Mouse (Mus musculus) brain, embryonic 14.5 days (tissue): ENCODE data around the gene Ms4a10. TPM values are rescaled to one million over a fixed set of nuclear protein-coding genes. Genes with fewer than 3 reads are reported as not detected.

Source experiments
- DNase-seq: peaks from one replicate; pipeline ENCODE4 v3.0.0-alpha.2; 2011; ENCODE audit warnings: low read depth
- CTCF ChIP-seq: fragments of 200-500 bp; IDR thresholded peaks from 2 replicates; pipeline ENCODE4 v1.5.1; 2012; ENCODE audit warnings: inconsistent platforms, mild to moderate bottlenecking, moderate library complexity, borderline replicate concordance; ENCODE audit not compliant: insufficient read depth, insufficient read length; ENCODE audit errors: extremely low read depth
- POLR2A ChIP-seq: fragments of 200-500 bp; IDR thresholded peaks from 2 replicates; pipeline ENCODE4 v1.6.1; 2012; ENCODE audit warnings: mild to moderate bottlenecking, inconsistent platforms, borderline replicate concordance; ENCODE audit not compliant: poor library complexity, insufficient read depth, insufficient read length, severe bottlenecking; ENCODE audit errors: extremely low read depth
- polyA plus RNA-seq: library from polyadenylated mRNA; depleted of rRNA; stranded (reverse); fragments of >200 nt; gene quantifications from 2 replicates; pipeline ENCODE4 v1.2.3, GENCODE M21; 2012; rRNA removed

Gene Ms4a10
- polyA plus RNA-seq, result not detected in 2 replicates

GRCm38 (mm10) chr19:10974238-10974865 lies at the start of gene Ms4a10:
Ms4a10 (minus strand) TSS chr19:10974670.
- no peak for DNase-seq
- TF ChIP-seq CTCF, result no peak
- TF ChIP-seq POLR2A, result no peak

GRCm38 (mm10) chr19:11022382-11022781 lies 47.9 kb upstream of the Ms4a10 start:
- TF ChIP-seq POLR2A (no peak), CTCF (no peak)
- DNase-seq, result no peak

GRCm38 (mm10) chr19:11017891-11018290 lies 43.4 kb upstream of the Ms4a10 start, which contains the start of gene Ms4a18:
Ms4a18 (minus strand) TSS chr19:11018031.
- no peak for DNase-seq
- no peak for TF ChIP-seq POLR2A
- TF ChIP-seq CTCF, result no peak

- DNase-seq, result peak; percentile 1
- TF ChIP-seq CTCF, result no peak
- TF ChIP-seq POLR2A, result no peak
Measured at GRCm38 (mm10) chr19:11017251-11017650, 42.8 kb upstream of the Ms4a10 start.

- no peak for DNase-seq
- no peak for TF ChIP-seq POLR2A
- TF ChIP-seq CTCF, result no peak
Measured at GRCm38 (mm10) chr19:11015998-11016397, 41.5 kb upstream of the Ms4a10 start.

GRCm38 (mm10) chr19:11015468-11015867 lies 41.0 kb upstream of the Ms4a10 start:
- DNase-seq, result no peak
- no peak for TF ChIP-seq POLR2A
- no peak for TF ChIP-seq CTCF

GRCm38 (mm10) chr19:10993150-10993549 lies 18.7 kb upstream of the Ms4a10 start, which contains the start of gene Ms4a15:
Ms4a15 (minus strand) TSS chr19:10993250.
- no peak for DNase-seq
- TF ChIP-seq CTCF (no peak), POLR2A (no peak)

- DNase-seq, result no peak
- TF ChIP-seq CTCF, result no peak
- no peak for TF ChIP-seq POLR2A
Measured at GRCm38 (mm10) chr19:10991911-10992310, 17.4 kb upstream of the Ms4a10 start.

GRCm38 (mm10) chr19:10990751-10991150 lies 16.3 kb upstream of the Ms4a10 start:
- DNase-seq, result no peak
- TF ChIP-seq POLR2A (no peak), CTCF (no peak)

- no peak for DNase-seq
- TF ChIP-seq POLR2A, result no peak
- TF ChIP-seq CTCF, result no peak
Measured at GRCm38 (mm10) chr19:10988563-10988962, 14.1 kb upstream of the Ms4a10 start.

- DNase-seq, result no peak
- TF ChIP-seq CTCF (no peak), POLR2A (no peak)
Measured at GRCm38 (mm10) chr19:10985889-10986288, 11.4 kb upstream of the Ms4a10 start.

- TF ChIP-seq CTCF (no peak), POLR2A (no peak)
- DNase-seq, result no peak
Measured at GRCm38 (mm10) chr19:10984551-10984950, 10.1 kb upstream of the Ms4a10 start.

GRCm38 (mm10) chr19:10983146-10983545 lies 8.7 kb upstream of the Ms4a10 start:
- TF ChIP-seq POLR2A, result no peak
- peak; percentile 54; the same call in 1 of the 2 replicates for TF ChIP-seq CTCF
- DNase-seq, result peak; percentile 2
